Mouse (Mus musculus) CH12.LX (cell line): Measurements from ENCODE around the gene Abhd11. TPM values are rescaled to one million over a fixed set of nuclear protein-coding genes. Genes with fewer than 3 reads are reported as not detected.

Experiments used
- DNase-seq: peaks from one replicate; pipeline ENCODE4 v3.0.0-alpha.2; 2013; ENCODE audit errors: extremely low read depth
- H3K27ac ChIP-seq: 2 replicates; pipeline ENCODE4 v1.5.1; 2012; ENCODE audit warnings: low read depth, mild to moderate bottlenecking, control low read depth, moderate library complexity; ENCODE audit not compliant: insufficient read depth
- H3K27me3 ChIP-seq: replicated peaks from 2 replicates; pipeline ENCODE3; 2012; ENCODE audit warnings: inconsistent platforms
- H3K36me3 ChIP-seq, 2 experiments: replicated peaks in 1 of 2; 2 replicates each; pipeline versions ENCODE3 to v1.6.1; 2012; ENCODE audit warnings: inconsistent platforms in 1 of 2, low read length in 1 of 2, mild to moderate bottlenecking in 1 of 2, mixed read lengths in 1 of 2, moderate library complexity in 1 of 2; ENCODE audit not compliant: control insufficient read depth in 1 of 2, insufficient read depth in 1 of 2
- H3K4me1 ChIP-seq, 2 experiments: 2 replicates each; pipeline ENCODE4 v1.6.1; 2012; ENCODE audit warnings: inconsistent platforms in 1 of 2, moderate library complexity in 1 of 2; ENCODE audit not compliant: insufficient read depth in 2 of 2, control insufficient read depth in 1 of 2
- H3K4me2 ChIP-seq: 2 replicates; pipeline ENCODE4 v1.6.1; 2012; ENCODE audit warnings: low read depth, mild to moderate bottlenecking, control low read depth; ENCODE audit not compliant: poor library complexity, insufficient read depth, severe bottlenecking
- H3K4me3 ChIP-seq, 3 experiments: fragments of 150-350 bp in 1 of 3; sonication (generic) in 1 of 3; replicated peaks in 1 of 3; 2 replicates each; pipeline versions ENCODE3 to v1.5.1; 2011 to 2012; ENCODE audit warnings: low read depth in 2 of 3, low read length in 2 of 3, mild to moderate bottlenecking in 2 of 3, moderate library complexity in 2 of 3, control low read depth in 1 of 3, improper control_type of control experiment in 1 of 3, inconsistent platforms in 1 of 3, mixed read lengths in 1 of 3; ENCODE audit not compliant: poor library complexity in 1 of 3
- H3K79me2 ChIP-seq: replicated peaks from 2 replicates; pipeline ENCODE4 v1.6.1; 2012; ENCODE audit warnings: mild to moderate bottlenecking, moderate library complexity; ENCODE audit not compliant: control insufficient read depth, poor library complexity, insufficient read depth, severe bottlenecking; ENCODE audit errors: extremely low read depth
- H3K9ac ChIP-seq: 2 replicates; pipeline ENCODE4 v1.6.1; 2012; ENCODE audit warnings: low read depth, mild to moderate bottlenecking, control low read depth, moderate library complexity; ENCODE audit not compliant: insufficient read depth
- H3K9me3 ChIP-seq: replicated peaks from 2 replicates; pipeline ENCODE3; 2012; ENCODE audit warnings: low read length, inconsistent platforms, mixed read lengths
- CHD2 ChIP-seq: IDR thresholded peaks from 2 replicates; pipeline ENCODE4 v1.6.1; 2011; ENCODE audit warnings: low read length, improper control_type of control experiment
- IRF4 ChIP-seq: IDR thresholded peaks from 2 replicates; pipeline ENCODE4 v1.6.1; 2014; ENCODE audit warnings: low read depth, mild to moderate bottlenecking, inconsistent platforms, low read length, improper control_type of control experiment
- JUN ChIP-seq: IDR thresholded peaks from 2 replicates; pipeline ENCODE4 v1.6.1; 2011; ENCODE audit warnings: low read depth, mild to moderate bottlenecking, low read length, improper control_type of control experiment, moderate library complexity; ENCODE audit not compliant: insufficient read depth
- JUND ChIP-seq: conservative IDR thresholded peaks from 2 replicates; pipeline ENCODE4 v1.6.1; 2011; ENCODE audit warnings: low read depth, low read length, improper control_type of control experiment
- MXI1 ChIP-seq: IDR thresholded peaks from 2 replicates; pipeline ENCODE4 v1.6.1; 2011; ENCODE audit warnings: mild to moderate bottlenecking, low read depth, low read length, improper control_type of control experiment
- MYC ChIP-seq: IDR thresholded peaks from 2 replicates; pipeline ENCODE4 v1.6.1; 2011; ENCODE audit warnings: low read depth, mild to moderate bottlenecking, improper control_type of control experiment, low read length
- SMC3 ChIP-seq: IDR thresholded peaks from 2 replicates; pipeline ENCODE4 v1.6.1; 2011; ENCODE audit warnings: low read depth, low read length, improper control_type of control experiment
- USF1 ChIP-seq: IDR thresholded peaks from 2 replicates; pipeline ENCODE4 v1.6.1; 2014; ENCODE audit warnings: low read depth, mild to moderate bottlenecking, inconsistent platforms, low read length, improper control_type of control experiment
- dilution Hi-C: fragments of 300-500 bp; cut with MboI; formaldehyde crosslinking; loops from 2 replicates; pipeline ENCODE4 v1.14.3; 2020; ENCODE audit warnings: low sequenced_read_pairs; ENCODE audit not compliant: extremely low pct_unique_long_range_greater_than_20kb, extremely low pct_ligation_motif_present
- in situ Hi-C: fragments of 300-500 bp; cut with MboI; formaldehyde crosslinking; loops from 3 replicates; pipeline ENCODE4 v1.14.3; 2019; ENCODE audit warnings: low sequenced_read_pairs, low pct_ligation_motif_present, low pct_unique_long_range_greater_than_20kb, mixed read lengths
- polyA plus RNA-seq: library from polyadenylated mRNA; unstranded; fragments of >175 nt; gene quantifications from 2 replicates; pipeline ENCODE4 v1.2.1, GENCODE M21; 2012; ENCODE audit warnings: low read depth; ENCODE audit not compliant: insufficient read length
- total RNA-seq, 2 experiments: library from RNA; depleted of rRNA; stranded (reverse); fragments of 300-350 nt in 1 of 2; fragments of >200 nt in 1 of 2; gene quantifications; 2 replicates each; pipeline ENCODE4 v1.2.3; 2012 to 2014

Abhd11 gene
- total and polyA plus RNA-seq, 3 experiments: 32.1 to 36.6 (median 36.0) TPM

GRCm38 (mm10) chr5:135053356-135053755, 44.4 kb downstream of the Abhd11 start:
- Histone ChIP-seq H3K4me3 (no peak overlapping the region), H3K27ac (no peak overlapping the region), H3K4me1 (0 out of 4 replicates have a peak, but pooled peaks cover 0 to 2% of the 10 kb centered on the region in 2 experiments), H3K4me2 (no peak overlapping the region), H3K9me3 (no peaks in the 10 kb centered on the region), H3K36me3 (peaks cover 60 to 90% of the 10 kb centered on the region in 2 experiments), H3K27me3 (no peaks in the 10 kb centered on the region), H3K9ac (no peak overlapping the region), H3K79me2 (no peaks in the 10 kb centered on the region)
- dilution Hi-C loops (no loop called here), in situ Hi-C loops (no loop called here)
- TF ChIP-seq CHD2: no peak
- TF ChIP-seq MYC: no peak
- TF ChIP-seq MXI1: no peak
- no peak for TF ChIP-seq JUND
- TF ChIP-seq SMC3: no peak
- TF ChIP-seq IRF4: no peak
- TF ChIP-seq USF1: no peak
- TF ChIP-seq JUN: no peak
- no peak for DNase-seq

Other genes with a start within 250 kb of the Abhd11 start
- not detected in 2 replicates for gene Tmem270, start 102.4 kb upstream of the Abhd11 start, total RNA-seq (2012; rRNA removed)
- gene Tmem270, start 102.4 kb upstream of the Abhd11 start, total RNA-seq (2014; rRNA removed): not detected in 2 replicates
- not detected in 2 replicates for gene Tmem270, start 102.4 kb upstream of the Abhd11 start, polyA plus RNA-seq
- gene Cldn13, start 93.6 kb upstream of the Abhd11 start, total RNA-seq (2012; rRNA removed): not detected in 2 replicates
- gene Cldn13, start 93.6 kb upstream of the Abhd11 start, total RNA-seq (2014; rRNA removed): not detected in 2 replicates
- not detected in 2 replicates for gene Cldn13, start 93.6 kb upstream of the Abhd11 start, polyA plus RNA-seq
- 1.7 and 1.9 TPM in 2 replicates for gene Mettl27, start 76.8 kb upstream of the Abhd11 start, total RNA-seq (2012; rRNA removed)
- 0.93 and 1.3 TPM in 2 replicates for gene Mettl27, start 76.8 kb upstream of the Abhd11 start, total RNA-seq (2014; rRNA removed)
- 0.30 and 0.73 TPM in 2 replicates for gene Mettl27, start 76.8 kb upstream of the Abhd11 start, polyA plus RNA-seq
- 0.08 TPM in 1 of 2 replicates, not detected in the other for gene Cldn4, start 62.2 kb upstream of the Abhd11 start, total RNA-seq (2012; rRNA removed)
- gene Cldn4, start 62.2 kb upstream of the Abhd11 start, total RNA-seq (2014; rRNA removed): 0.16 and 0.51 TPM in 2 replicates
- 0.17 and 0.31 TPM in 2 replicates for gene Cldn4, start 62.2 kb upstream of the Abhd11 start, polyA plus RNA-seq
- not detected in 2 replicates for gene Cldn3, start 22.9 kb upstream of the Abhd11 start, total RNA-seq (2012; rRNA removed)
- not detected in 2 replicates for gene Cldn3, start 22.9 kb upstream of the Abhd11 start, total RNA-seq (2014; rRNA removed)
- gene Cldn3, start 22.9 kb upstream of the Abhd11 start, polyA plus RNA-seq: not detected in 2 replicates
- 2.0 and 2.4 TPM in 2 replicates for gene Stx1a, start 14.3 kb downstream of the Abhd11 start, total RNA-seq (2012; rRNA removed)
- 0.81 and 1.1 TPM in 2 replicates for gene Stx1a, start 14.3 kb downstream of the Abhd11 start, total RNA-seq (2014; rRNA removed)
- gene Stx1a, start 14.3 kb downstream of the Abhd11 start, polyA plus RNA-seq: 3.0 and 3.3 TPM in 2 replicates
- 7.2 and 7.5 TPM in 2 replicates for gene Dnajc30, start 55.0 kb downstream of the Abhd11 start, total RNA-seq (2012; rRNA removed)
- gene Dnajc30, start 55.0 kb downstream of the Abhd11 start, total RNA-seq (2014; rRNA removed): 4.1 and 4.9 TPM in 2 replicates
- gene Dnajc30, start 55.0 kb downstream of the Abhd11 start, polyA plus RNA-seq: 9.2 and 9.6 TPM in 2 replicates
- 62.1 and 70.0 TPM in 2 replicates for gene Bud23, start 55.8 kb downstream of the Abhd11 start, total RNA-seq (2012; rRNA removed)
- 60.7 and 79.1 TPM in 2 replicates for gene Bud23, start 55.8 kb downstream of the Abhd11 start, total RNA-seq (2014; rRNA removed)
- 118 and 141 TPM in 2 replicates for gene Bud23, start 55.8 kb downstream of the Abhd11 start, polyA plus RNA-seq
- 0.64 and 0.80 TPM in 2 replicates for gene Vps37d, start 69.1 kb downstream of the Abhd11 start, total RNA-seq (2012; rRNA removed)
- gene Vps37d, start 69.1 kb downstream of the Abhd11 start, total RNA-seq (2014; rRNA removed): 0.20 and 0.56 TPM in 2 replicates
- gene Vps37d, start 69.1 kb downstream of the Abhd11 start, polyA plus RNA-seq: 0.40 TPM in 1 of 2 replicates, not detected in the other
- not detected in 2 replicates for gene Mlxipl, start 80.7 kb downstream of the Abhd11 start, total RNA-seq (2012; rRNA removed)
- gene Mlxipl, start 80.7 kb downstream of the Abhd11 start, total RNA-seq (2014; rRNA removed): not detected in 2 replicates
- gene Mlxipl, start 80.7 kb downstream of the Abhd11 start, polyA plus RNA-seq: not detected in 2 replicates
- 26.3 and 31.9 TPM in 2 replicates for gene Tbl2, start 140.5 kb downstream of the Abhd11 start, total RNA-seq (2012; rRNA removed)
- gene Tbl2, start 140.5 kb downstream of the Abhd11 start, total RNA-seq (2014; rRNA removed): 20.0 and 21.7 TPM in 2 replicates
- 24.8 and 25.2 TPM in 2 replicates for gene Tbl2, start 140.5 kb downstream of the Abhd11 start, polyA plus RNA-seq
- gene Bcl7b, start 159.1 kb downstream of the Abhd11 start, total RNA-seq (2012; rRNA removed): 20.1 and 22.0 TPM in 2 replicates
- gene Bcl7b, start 159.1 kb downstream of the Abhd11 start, total RNA-seq (2014; rRNA removed): 21.6 and 24.1 TPM in 2 replicates
- gene Bcl7b, start 159.1 kb downstream of the Abhd11 start, polyA plus RNA-seq: 40.8 and 43.6 TPM in 2 replicates
- 60.0 and 72.9 TPM in 2 replicates for gene Baz1b, start 178.1 kb downstream of the Abhd11 start, total RNA-seq (2012; rRNA removed)
- 53.3 and 56.4 TPM in 2 replicates for gene Baz1b, start 178.1 kb downstream of the Abhd11 start, total RNA-seq (2014; rRNA removed)
- 84.9 and 85.4 TPM in 2 replicates for gene Baz1b, start 178.1 kb downstream of the Abhd11 start, polyA plus RNA-seq
- gene Fzd9, start 242.1 kb downstream of the Abhd11 start, total RNA-seq (2012; rRNA removed): not detected in 2 replicates
- not detected in 2 replicates for gene Fzd9, start 242.1 kb downstream of the Abhd11 start, total RNA-seq (2014; rRNA removed)
- not detected in 2 replicates for gene Fzd9, start 242.1 kb downstream of the Abhd11 start, polyA plus RNA-seq